Mouse (Mus musculus) heart, postnatal 0 days (tissue): ENCODE measurements at regions not wholly inside any gene's neighbourhood (a gene's known extent, or its start where the extent isn't known, plus 50 kb on each side); places are given as distances from the start of the nearest gene placed in this dataset.

Source experiments
- CTCF ChIP-seq: IDR thresholded peaks from 2 replicates; pipeline ENCODE4 v1.5.1; 2016; ENCODE audit warnings: antibody characterized with exemption, control low read depth, low read depth
- EP300 ChIP-seq: IDR thresholded peaks from 2 replicates; pipeline ENCODE4 v1.6.1; 2016; ENCODE audit warnings: antibody characterized with exemption, low read depth

GRCm38 (mm10) chr2:159057506-159057905 lies 262.9 kb downstream of the Dhx35 start:
- no peak for TF ChIP-seq EP300
- no peak for TF ChIP-seq CTCF
